Mouse (Mus musculus) layer of hippocampus, postnatal 14 days (tissue): ENCODE results near the gene Olfr507. TPM values are rescaled to one million over a fixed set of nuclear protein-coding genes. Genes with fewer than 3 reads are reported as not detected.
"Not testable (repeated sequence)": the region's sequence is repeated elsewhere in the genome, so short reads cannot be mapped to it uniquely, and the experiment has no call there.

Experiments
- DNase-seq, 2 experiments: peaks; one replicate each; pipeline ENCODE4 v3.0.0; 2021 to 2022; ENCODE audit warnings: low spot score in 2 of 2, mixed read lengths in 1 of 2
- long read RNA-seq, 2 experiments: library from polyadenylated mRNA; stranded (forward); transcript quantifications; one replicate each; pipeline ENCODE4 v2.0.0; 2021
- total RNA-seq, 2 experiments: library from RNA; stranded (reverse); gene quantifications; 2 replicates each; pipeline ENCODE4 v1.2.3; 2021

The Olfr507 gene
- not detected for total RNA-seq
- long read RNA-seq, experiment 1 = 0 reads
- long read RNA-seq, experiment 2 = 0 reads

DNA sequence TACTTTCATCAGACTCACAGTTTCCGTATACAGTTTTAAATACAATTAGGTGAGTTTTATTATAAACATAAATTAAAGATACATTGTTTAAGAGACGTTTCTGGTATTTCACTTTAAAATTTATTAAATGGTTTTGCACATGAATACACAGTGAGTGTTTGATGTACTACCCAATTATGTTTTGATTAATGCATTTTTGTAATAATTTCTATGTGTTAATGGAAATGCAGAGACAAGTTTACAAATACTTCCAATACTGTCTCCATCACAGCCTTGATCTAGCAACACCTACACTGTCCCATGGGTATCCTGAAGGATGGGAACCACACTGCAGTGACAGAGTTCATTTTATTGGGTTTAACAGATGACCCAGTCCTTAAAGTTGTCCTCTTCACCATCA is at the start of gene Olfr507:
Olfr507 (plus strand) TSS at position 301 of the 400 bp plus-strand sequence.
- DNase-seq = no peak

DNA sequence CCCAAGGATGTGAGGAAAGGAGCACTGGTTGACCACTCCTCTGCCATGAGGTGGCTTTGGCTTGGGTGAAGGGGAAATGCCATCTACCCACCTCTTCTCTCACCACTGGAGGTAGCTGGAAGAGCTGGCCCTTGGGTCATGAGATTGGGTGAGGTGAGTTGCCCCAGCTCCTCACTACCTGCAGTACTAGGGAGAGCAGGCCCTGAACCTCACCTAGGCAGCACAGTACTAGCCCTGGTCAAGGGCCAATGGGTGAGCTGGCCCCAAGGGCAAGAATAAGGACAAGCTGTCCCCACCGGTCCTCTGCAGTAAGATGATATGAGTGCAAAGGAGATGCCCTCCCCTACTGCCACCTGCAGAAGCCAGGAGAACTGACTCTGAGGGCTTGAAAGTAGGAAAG is 31.8 kb upstream of the Olfr507 start:
- DNase-seq = no peak

DNA sequence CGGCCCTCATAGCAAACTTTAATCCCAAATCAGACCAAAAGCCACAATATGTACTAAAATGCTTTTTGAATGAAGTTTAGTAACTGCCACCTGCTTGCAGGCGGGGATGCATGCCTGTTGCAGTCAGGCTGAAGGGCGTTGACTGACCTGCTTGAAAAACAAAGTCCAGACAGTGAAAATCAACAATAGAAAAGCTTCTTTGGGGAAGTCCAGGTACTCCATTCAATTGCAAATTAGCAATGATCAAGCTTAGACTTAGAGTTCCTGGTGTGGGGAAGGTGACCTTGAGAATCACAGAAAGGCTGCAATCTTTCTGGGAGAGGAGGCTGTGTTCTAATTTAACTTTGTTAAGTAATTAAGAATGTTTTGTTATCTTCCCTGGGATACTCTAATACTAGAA is 19.7 kb upstream of the Olfr507 start:
- DNase-seq = not testable (repeated sequence)

DNA sequence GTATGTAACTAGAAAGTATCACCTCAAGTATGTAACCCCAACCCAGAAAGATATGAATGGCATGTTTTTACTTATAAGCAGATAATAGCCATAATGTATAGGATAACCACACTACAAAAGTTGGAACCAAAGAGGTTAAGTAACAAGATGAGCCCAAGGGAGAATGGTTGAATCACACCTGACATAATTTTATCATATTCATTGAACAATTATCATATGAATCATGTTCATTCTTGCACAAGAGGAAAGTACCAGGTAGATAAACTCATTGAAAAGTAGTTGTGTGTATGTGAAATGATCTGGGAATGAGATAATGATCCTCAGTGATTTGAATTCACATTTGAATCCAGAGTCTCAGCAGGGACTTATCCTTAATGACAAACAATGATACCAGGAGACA is 11.1 kb upstream of the Olfr507 start, which contains the start of gene Olfr506:
Olfr506 (plus strand) TSS at position 301 of the 400 bp plus-strand sequence.
- no peak for DNase-seq

DNA sequence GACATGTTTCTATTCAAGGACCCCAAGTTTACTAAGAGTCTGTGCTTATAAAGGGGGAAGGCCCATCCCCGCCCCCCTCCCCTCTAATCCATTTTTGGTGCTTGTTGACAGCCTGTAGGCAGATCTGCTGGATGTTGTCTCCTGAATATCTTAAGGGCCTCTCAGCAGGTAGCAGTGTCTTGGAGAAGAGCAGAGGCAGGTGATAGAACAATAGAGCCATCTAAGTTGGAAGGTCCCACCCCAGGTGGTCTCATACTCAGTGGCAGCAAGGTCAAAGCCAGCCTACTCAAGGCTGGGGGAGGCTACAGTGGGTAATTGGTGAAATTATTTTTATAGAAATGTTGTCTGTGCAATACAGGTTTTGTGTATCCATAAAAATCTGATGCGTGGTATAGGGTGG is 7.5 kb upstream of the Olfr507 start:
- DNase-seq = no peak

DNA sequence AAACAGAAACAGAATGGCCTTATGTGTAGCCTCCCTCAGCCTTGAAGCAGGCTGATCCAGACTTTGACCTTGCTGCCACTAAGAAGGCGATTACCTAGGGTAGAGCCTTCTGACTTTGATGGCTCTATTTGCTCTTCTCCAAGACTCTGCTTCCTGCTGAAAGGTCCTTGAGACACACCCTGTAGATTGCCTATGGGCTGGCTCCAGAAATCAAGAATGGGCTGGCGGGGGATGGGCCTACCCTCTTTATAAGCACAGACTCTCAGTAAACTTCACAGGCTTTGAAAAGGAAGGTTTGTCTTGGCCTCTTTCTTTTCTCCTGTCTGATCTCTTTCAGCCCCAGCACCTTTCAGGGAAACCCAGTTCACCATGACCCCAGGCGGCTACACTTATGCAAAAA is 4.8 kb upstream of the Olfr507 start:
- not testable (repeated sequence) for DNase-seq

DNA sequence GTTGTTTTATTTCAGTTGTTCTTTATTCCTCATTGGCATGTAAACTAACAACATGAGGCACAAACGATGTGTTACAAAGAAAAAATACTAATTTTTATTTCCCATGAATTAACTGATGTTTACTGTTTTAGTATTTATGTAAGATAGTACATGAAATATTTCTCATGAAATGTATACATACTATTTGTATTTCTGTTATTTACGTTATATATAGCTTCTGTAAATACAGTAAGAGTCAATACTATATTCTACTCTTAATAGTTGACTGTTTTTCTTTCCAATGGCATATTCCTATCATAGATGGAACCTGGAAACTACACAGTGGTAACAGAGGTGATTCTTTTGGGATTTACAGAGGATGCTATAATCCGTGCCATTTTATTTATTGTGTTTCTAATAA is 8.1 kb downstream of the Olfr507 start, which contains the start of gene Olfr508:
Olfr508 (plus strand) TSS at position 301 of the 400 bp plus-strand sequence.
- no peak for DNase-seq

DNA sequence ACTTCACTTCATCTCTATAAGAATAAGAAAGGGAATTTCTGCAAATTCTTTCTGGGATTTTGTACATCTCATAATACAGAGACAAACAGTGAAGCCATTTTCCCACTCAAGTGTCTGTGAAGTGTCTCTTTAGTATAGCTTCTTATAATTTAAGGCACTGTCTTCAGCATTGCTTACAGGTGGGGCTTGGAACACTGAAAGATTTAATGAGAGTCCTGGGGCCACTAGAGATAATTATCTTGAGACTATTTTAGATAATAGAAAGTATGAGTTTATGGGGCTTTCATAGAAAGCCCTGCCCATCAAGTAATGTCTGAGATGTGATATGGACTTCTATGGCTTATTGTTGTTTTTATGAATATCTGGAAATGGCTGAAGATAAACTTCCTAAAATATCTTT is 30.2 kb downstream of the Olfr507 start, which contains the start of gene Olfr509:
Olfr509 (minus strand) TSS at position 101 of the 400 bp plus-strand sequence.
- no peak for DNase-seq

DNA sequence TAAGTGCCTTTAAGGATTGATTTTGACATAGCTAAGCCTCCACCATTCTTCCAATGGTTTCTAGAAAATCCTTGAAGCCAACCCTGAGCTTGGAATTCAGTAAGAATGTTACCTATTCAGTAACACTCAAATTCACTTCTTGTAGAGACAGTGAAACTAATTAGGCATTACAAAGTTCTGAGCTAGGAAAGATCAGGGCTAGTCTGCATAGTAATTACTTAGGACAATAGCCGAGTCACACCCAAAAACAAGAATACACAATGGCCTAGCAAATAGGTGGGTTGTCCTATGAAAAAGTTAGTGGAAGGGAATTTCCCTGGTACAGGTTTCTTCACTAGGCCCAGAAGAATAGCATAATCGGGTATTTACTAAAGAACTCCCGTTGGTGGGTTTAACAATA is 40.8 kb downstream of the Olfr507 start:
- DNase-seq = no peak

DNA sequence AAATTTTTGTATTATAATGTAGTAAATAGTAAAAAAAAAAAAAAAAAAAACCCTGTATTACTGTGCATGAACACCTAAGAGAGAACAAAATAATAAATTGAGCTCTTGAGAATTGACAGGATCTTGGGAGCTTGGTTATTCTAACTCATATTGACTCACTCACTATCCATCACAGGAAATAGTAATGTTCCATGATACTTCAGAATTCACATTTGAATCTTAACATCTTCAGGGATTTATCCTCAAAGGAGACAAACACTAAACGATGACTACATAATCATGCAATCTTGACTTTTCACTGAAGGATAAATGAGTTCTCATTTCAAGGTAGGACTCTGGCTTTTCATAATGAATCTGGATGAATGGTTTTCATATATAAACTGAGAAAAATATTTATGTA is 44.5 kb downstream of the Olfr507 start, which contains the start of gene Olfr510:
Olfr510 (plus strand) TSS at position 301 of the 400 bp plus-strand sequence.
- no peak for DNase-seq

DNA sequence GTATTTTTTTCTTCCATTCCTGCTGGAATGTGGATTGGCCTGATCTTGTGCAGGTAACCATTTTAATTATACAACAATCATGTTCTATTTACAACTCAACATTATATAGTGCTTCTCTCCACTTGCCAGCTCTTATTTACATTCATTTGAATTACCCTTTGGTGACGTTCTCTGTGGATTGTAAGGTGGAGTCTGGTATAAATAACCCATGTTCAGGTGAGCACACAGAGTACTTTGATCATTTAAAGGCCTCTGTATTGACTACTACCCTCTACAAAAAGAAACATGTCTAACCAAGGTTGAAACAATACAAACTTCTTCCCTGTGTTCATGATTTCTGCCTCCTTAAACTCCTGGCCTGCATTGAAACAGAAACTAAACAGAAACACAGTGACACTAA is 49.4 kb downstream of the Olfr507 start:
- DNase-seq = no peak

Other genes starting within 250 kb of the Olfr507 start
- not detected for gene Olfr495, start 228.6 kb upstream of the Olfr507 start, total RNA-seq
- gene Olfr497, start 201.4 kb upstream of the Olfr507 start, total RNA-seq = not detected
- gene Olfr498, start 156.5 kb upstream of the Olfr507 start, total RNA-seq = not detected
- not detected for gene Olfr502, start 96.7 kb upstream of the Olfr507 start, total RNA-seq
- gene Olfr503, start 77.3 kb upstream of the Olfr507 start, total RNA-seq = not detected
- not detected for gene Olfr504, start 56.0 kb upstream of the Olfr507 start, total RNA-seq
- gene Olfr506, start 11.0 kb upstream of the Olfr507 start, total RNA-seq = not detected
- gene Olfr508, start 8.2 kb downstream of the Olfr507 start, total RNA-seq = not detected
- not detected for gene Olfr509, start 30.1 kb downstream of the Olfr507 start, total RNA-seq
- gene Olfr510, start 44.6 kb downstream of the Olfr507 start, total RNA-seq = not detected
- gene Olfr512, start 91.5 kb downstream of the Olfr507 start, total RNA-seq = not detected
- gene Olfr513, start 129.2 kb downstream of the Olfr507 start, total RNA-seq = not detected
- not detected for gene Olfr514, start 204.2 kb downstream of the Olfr507 start, total RNA-seq
- gene Olfr516, start 228.7 kb downstream of the Olfr507 start, total RNA-seq = not detected